Mouse (Mus musculus) G1E (cell line): ENCODE measurements around the gene Antxr1.

Experiments
- CTCF ChIP-seq: IDR thresholded peaks from 2 replicates; pipeline ENCODE4 v1.5.1; 2012; ENCODE audit warnings: low read depth, low read length, inconsistent platforms, mixed read lengths
- TAL1 ChIP-seq: conservative IDR thresholded peaks from 2 replicates; pipeline ENCODE4 v1.6.1; 2012; ENCODE audit warnings: low read depth, low read length, inconsistent platforms, mixed read lengths

GRCm38 (mm10) chr6:87092476-87092875, 243.1 kb downstream of the Antxr1 start:
- no peak for TF ChIP-seq CTCF
- TF ChIP-seq TAL1 = no peak
